Mouse (Mus musculus) cortical plate, adult 2 months (tissue): Measurements from ENCODE around the gene Ap2a2.

Experiments used
- CTCF ChIP-seq: fragments of 200-500 bp; IDR thresholded peaks from 2 replicates; pipeline ENCODE4 v1.5.1; 2011; ENCODE audit warnings: mild to moderate bottlenecking, control low read depth, low read length; ENCODE audit not compliant: insufficient read depth; ENCODE audit errors: extremely low read depth
- POLR2A ChIP-seq: fragments of 200-500 bp; IDR thresholded peaks from 2 replicates; pipeline ENCODE4 v1.6.1; 2011; ENCODE audit warnings: mild to moderate bottlenecking, low read length, control low read depth; ENCODE audit not compliant: insufficient read depth; ENCODE audit errors: extremely low read depth

DNA sequence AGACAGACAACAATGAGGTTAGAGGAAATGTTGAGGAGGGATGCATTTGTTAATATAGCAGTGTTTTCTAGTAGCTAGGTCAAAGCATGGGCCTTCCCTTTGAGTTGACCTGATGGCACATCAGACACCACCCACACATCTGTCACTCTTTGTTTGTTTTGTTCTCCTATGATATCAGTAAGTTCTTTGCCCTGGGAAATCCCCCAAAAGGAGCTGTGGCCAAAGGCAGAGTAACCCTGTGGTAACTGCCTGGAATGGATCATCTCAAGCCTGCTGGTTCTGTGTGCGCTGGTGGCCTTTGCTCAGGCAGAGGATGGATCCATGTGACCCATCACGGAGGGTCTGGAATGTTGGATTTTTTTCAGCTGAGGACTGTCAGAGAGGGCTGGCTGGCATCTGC, 66.0 kb downstream of the Ap2a2 start:
- no peak for TF ChIP-seq CTCF
- no peak for TF ChIP-seq POLR2A
